Mouse (Mus musculus) spleen, postnatal 14 days (tissue): ENCODE results near the gene Gm21731.
"Not testable (repeated sequence)": the region's sequence is repeated elsewhere in the genome, so short reads cannot be mapped to it uniquely, and the experiment has no call there.

Experiments used
- DNase-seq, 2 experiments: peaks; one replicate each; pipeline ENCODE4 v3.0.0; 2021 to 2022; ENCODE audit warnings: low spot score in 2 of 2

The Gm21731 gene

DNA sequence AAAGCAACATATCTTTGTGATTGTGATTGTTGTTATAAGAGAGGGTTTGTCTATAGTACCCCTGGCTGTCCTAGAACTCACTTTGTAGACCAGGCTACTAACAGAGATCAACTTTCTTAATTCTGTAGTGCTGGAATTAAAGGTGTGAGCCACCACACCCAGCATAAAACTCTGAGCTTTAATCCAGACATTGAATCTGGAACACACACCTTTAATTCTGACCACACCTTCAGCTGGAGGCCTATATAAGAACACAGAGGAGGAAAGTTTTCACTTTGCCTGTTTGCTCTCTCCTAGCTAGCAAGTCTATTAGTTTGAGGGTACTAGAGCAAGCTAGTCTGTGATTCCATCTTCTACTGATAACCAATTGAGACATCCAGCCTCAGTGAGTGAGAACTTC, at the start of gene Gm21731:
Gene Gm21731, plus strand, starts transcription at position 301 of the 400 bp plus-strand sequence.
- DNase-seq = not testable (repeated sequence)

DNA sequence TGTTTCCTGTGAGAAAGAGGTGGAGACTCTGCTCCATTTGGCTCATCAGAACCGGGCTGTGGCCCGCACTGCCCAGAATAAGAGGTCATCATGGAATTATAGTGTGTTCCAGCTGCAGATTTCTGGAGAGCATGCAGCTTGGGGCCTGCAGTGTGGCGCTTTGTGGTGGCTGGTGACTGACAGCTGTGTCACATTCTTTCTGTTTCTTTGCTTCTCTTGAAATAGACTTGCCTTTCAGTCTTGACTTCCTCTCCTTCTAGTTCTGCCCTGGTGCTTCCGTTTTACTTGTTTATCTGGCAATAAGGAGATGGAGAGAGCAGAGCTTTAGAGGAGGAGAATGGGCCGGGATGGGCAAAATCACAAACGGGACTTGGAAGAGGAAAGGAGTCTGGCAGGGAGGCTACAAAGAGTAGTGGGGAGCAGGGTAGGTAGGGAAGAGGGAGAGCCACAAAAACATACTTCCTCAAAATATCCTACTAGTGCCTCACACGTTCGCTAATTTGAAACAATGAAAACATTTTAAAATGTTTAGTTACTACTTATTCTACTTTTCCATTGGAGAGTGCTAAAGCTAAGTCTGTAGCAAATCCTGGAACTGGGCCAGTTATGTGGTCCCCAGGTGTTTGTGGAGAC, 42.6 kb upstream of the Gm21731 start:
- DNase-seq = not testable (repeated sequence)

DNA sequence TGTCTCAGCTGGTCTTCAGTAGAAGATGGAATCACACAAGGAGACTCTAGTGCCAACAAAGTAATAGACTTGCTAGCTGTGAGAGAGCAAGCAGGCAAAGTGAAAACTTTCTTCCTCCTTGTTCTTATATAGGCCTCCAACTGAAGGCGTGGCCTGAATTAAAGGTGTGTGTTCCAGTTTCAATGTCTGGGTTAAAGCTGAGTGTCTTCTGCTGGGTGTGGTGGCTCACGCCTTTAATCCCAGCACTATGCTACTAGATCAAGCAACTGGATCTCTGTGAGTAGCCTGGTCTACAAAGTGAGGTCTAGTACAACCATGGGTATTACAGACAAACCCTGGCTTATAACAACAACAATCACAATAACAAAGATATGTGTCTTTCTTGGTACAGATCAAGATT, 23.1 kb upstream of the Gm21731 start, which contains the start of gene Gm21762:
Gene Gm21762, minus strand, starts transcription at position 101 of the 400 bp plus-strand sequence.
- DNase-seq = not testable (repeated sequence)

DNA sequence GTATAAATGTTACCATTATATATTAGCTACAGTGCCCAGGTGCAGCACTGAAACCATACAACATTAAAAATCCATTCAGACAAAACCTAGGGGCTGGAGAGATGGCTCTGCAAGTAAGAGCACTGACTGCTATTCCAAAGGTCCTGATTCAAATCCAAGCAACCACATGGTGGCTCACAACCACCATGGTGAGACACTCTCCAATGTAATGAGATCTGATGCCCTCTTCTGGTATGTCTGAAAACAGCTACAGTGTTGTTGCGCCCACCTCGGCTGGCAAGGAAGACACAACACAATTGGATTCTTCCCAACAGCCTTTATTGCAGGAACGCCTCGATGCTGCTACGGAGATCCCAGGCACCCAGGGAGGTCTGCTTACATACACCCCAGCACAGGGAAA, 18.0 kb upstream of the Gm21731 start:
- DNase-seq = not testable (repeated sequence)

DNA sequence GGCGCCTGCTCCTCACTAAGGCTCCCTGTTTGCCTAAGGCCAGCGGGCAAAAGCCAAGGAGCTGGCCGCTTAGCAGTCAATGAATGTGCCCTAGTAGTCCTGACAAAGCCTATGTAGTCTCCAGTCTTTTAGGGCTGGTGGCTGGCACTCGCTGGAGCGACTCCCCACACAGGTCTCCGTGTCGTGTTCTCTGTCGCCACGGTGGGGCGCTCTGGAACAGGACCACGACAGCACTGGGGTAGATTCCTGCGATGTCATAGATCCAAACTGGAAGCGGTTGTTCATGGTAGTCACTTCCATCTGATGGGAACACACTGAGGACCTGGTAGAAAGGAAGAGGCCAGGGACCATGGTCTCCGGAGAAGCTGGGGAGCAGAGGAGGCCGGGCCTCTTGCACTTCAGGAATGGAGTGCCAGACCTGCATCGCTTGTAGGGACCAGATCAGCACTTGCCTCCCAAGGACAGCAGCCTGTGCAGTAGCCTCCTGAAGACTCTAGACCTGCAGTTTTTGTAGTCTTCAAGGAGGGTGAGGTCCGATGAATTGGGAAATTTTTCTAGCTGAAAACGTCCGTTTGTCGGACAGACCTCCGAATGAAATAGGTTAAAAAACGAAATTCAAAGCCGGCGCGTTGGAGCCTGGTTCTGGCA, 15.8 kb upstream of the Gm21731 start:
- DNase-seq = not testable (repeated sequence)

DNA sequence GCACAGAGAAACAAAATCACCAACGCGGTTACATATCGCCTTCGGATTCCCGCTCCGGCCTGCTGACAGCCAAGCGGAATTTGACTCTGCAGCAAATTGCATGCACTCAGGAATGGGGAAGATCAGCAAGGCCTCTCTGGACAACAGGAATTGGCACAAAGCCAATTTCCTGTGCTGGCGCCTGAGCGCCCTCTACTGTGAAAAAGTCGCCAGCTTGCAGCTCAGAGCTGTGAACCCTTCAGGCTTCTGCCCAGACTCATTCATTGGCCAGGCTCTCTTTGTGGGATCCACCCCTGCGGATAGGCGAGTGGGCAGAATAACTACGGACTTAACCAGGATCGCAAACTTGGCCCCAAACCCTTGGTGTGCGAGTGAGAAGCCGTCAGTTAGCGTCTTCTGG, 7.1 kb upstream of the Gm21731 start:
- not testable (repeated sequence) for DNase-seq

DNA sequence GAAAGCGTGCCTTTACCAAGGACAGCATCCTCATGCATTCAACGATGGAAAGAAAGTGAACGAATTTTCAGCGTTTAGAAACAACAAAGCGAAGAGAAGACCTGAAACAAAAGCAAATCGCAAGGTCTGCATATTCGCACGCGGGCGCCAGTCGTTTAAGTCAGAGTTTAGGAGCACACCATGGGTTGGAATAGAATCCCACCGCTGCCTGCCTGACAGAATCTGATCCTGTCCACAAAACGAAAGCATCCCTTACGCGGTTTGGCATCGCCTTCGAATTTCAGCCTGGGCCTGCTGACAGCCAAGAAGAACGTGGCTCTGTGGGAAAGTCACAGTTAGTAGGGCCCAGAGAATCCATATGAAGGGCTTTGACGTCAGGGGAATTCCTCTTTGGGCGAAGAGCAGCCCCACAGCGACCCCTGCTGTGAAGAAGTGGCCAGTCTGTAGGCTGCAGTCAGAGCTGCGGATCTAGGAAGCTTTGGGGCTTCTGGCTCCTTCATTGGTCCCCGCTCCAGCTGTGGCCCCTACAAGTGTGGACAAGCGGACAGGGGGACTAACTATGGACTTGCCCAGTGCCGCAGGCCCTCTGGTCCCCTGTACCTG, 6.4 kb upstream of the Gm21731 start:
- DNase-seq = not testable (repeated sequence)

DNA sequence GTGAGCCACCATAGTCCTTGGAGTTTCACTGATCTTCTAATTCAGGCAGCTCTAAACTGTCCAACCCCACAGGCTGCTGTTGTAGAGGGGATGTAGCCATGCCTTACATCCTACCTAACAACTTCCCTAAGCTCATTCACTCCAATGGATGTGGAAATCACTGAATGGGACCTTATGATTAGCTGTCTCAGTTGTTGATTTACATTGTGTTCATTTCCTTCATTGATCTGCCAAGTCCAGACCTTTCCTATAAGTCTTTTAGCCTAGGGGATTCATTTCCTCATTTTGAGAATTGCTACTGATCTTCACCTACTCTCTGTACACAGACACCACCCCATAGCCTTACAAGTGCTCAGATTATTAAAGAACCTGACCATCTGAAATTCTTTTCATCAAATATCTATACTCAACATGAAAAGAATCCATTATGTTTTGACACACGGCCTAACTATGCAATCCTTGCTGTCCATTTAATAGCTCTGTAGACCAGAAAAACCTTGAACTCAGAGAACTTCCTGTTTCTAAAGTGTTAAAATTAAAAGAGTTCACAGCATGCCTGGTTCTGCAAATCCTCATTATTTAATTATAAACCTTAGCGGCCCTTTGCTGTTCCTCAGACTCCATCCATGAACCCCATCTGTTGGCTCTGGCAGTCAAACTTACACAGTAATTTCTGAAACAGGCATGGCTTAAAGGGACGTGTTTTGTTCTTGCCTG, 12.5 kb downstream of the Gm21731 start:
- not testable (repeated sequence) for DNase-seq

DNA sequence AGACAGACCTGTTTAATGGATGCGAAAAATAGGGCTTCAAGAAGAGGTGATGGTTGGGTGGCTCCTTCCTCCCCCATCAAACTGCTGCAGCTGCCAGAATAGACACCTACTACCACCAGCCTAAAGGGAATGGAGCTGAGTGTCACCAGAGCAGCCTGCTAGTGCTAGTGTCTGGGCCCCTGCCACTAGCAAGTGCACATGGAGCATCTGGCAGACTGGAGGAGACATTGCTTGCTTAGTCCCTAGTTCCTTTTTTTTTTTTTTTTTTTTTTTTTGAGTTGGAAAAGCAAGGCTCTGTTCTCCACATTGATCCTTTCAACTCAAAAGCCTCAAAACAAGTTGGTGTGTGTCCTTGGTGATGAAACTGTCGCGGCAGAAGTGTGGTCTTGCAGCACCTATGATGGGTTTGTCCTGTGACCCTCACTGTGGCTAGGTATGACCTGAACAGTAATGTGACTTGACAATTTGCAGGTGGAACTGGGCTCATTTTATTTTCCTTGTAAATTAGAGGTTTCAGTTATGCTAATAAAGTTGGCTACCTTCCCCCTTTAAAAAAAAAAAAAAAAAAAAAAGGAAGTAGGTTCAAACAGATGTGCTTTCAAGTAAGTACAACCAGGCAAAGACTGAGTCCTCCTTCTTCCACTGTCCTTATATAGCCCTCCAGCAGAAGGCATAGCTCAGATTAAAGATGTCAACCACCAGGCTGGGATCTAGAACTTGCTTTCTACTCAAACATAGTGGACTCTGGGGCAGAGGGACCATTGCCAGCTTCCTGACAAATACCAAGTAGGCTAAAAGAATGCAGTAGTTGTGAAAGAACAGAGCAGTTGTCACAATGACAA, 20.1 kb downstream of the Gm21731 start:
- not testable (repeated sequence) for DNase-seq

DNA sequence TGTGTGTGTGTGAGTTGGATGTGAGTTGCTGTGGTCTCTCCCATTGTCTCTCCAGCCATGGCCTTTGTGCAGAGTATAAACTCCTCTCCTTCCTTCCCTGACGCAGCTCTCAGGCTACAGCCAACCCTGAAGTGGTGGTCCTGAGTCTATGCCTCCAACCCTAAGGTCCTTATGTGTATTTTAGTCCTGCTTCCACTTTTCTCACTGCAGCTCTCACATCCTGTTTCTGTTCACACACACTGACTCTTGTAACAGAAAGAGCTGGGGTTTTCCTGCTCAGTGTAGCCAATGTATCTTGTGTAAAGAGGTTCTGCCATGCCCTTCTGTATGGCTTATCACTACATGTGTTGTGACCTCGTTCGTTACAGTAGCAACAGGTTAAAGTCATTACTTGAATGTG, 20.8 kb downstream of the Gm21731 start:
- not testable (repeated sequence) for DNase-seq

DNA sequence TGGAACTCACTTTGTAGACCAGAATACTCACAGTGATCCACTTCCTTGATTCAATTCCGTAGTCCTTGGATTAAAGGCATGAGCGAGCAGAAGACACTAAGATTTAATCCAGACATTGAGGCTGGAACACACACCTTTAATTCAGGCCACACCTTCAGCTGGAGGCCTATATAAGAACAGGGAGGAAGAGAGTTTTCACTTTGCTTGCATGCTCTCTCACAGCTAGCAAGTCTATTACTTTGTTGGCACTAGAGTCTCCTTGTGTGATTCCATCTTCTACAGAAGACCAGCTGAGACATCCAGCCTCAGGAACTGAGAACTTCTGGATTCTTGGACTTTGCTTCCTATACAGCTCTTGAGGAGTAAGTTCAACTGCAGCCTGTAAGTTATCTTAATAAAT, 24.0 kb downstream of the Gm21731 start, which contains the start of gene AF067061:
Gene AF067061, plus strand, starts transcription at position 245 of the 400 bp plus-strand sequence.
- not testable (repeated sequence) for DNase-seq

DNA sequence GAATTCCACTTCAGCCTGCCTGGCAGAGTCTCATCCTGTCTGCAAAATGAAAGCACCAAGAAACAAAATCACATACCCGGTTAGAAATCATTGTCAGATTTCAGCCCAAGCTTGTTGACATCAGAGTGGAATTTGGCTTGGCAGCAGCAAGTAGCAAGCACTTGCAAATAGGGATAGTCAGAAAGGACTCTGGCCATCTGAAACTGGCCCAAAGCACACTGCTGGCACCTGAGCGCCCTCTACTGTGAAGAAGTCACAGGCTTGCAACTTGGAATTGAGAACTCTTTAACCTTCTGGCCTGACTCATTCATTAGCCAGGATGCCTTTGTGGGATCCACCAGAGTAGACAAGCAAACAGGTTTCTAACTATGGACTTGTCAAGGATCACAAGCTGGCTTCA, 38.9 kb downstream of the Gm21731 start:
- not testable (repeated sequence) for DNase-seq

DNA sequence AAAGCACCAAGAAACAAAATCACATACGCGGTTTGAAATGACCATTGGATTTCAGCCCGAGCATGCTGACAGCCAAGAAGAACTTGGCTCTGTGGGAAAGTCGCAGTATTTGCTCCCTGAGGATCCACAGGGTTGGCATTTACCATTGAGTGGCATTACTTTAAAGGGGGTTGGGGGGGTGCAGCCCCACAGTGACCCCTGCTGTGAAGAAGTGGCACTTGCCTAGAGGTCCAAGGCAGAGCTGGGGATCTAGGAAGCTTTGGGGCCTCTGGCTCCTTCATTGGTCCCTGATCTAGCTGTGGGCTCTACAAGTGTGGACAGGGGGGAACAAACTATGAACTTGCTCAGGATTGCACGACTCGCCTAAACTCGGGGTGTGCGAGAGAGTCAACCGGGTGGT, 39.9 kb downstream of the Gm21731 start:
- DNase-seq = no peak
